Mouse (Mus musculus): Measurements from ENCODE around the gene Gjc2. TPM values are rescaled to one million over a fixed set of nuclear protein-coding genes. Genes with fewer than 3 reads are reported as not detected.

Gjc2 gene
- polyA plus RNA-seq, 1 experiment from 2014 or later, result 0.13 TPM

- ChIA-PET CTCF (interaction anchor here (1.2 kb wide), 1 partner anchor 40 kb away, joined by 3 read pairs; no protein-coding TSS in a partner anchor), POLR2A (no interaction called here)
- in situ Hi-C loops (cut with MboI; ENCODE audit: low pct_unique_long_range_greater_than_20kb), result no loop called here
- peaks cover 9% of the 10 kb centered on the region for H3K27me3 ChIP-seq
- no peak for DNase-seq (ENCODE audit: low read depth, low spot score)
- no peak for TF ChIP-seq CTCF (IDR thresholded peaks at IDR 0.05)
- no peak for ATAC-seq
These were observed 44.2 kb downstream of the Gjc2 start for GRCm38 (mm10) chr11:59138537-59139486.

GRCm38 (mm10) chr11:59136994-59137706, 45.9 kb downstream of the Gjc2 start:
- CTCF ChIA-PET, result no interaction called here
- POLR2A ChIA-PET, result no interaction called here
- ATAC-seq (no peak), DNase-seq (ENCODE audit: low read depth, low spot score) (peak; percentile 17)
- in situ Hi-C loops (cut with MboI; ENCODE audit: low pct_unique_long_range_greater_than_20kb), result no loop called here
- peaks cover 9% of the 10 kb centered on the region for H3K27me3 ChIP-seq
- TF ChIP-seq CTCF (IDR thresholded peaks at IDR 0.05), result no peak

GRCm38 (mm10) chr11:59135904-59136452, 47.0 kb downstream of the Gjc2 start, which contains the start of gene Obscn:
TSS of gene Obscn (minus strand) at chr11:59136402.
- POLR2A ChIA-PET, result no interaction called here
- ATAC-seq, result no peak
- DNase-seq (ENCODE audit: low read depth, low spot score), result no peak
- TF ChIP-seq CTCF (IDR thresholded peaks at IDR 0.05), result no peak
- H3K27me3 ChIP-seq, result peaks cover 15% of the 10 kb centered on the region
- CTCF ChIA-PET, result no interaction called here
- in situ Hi-C loops (cut with MboI; ENCODE audit: low pct_unique_long_range_greater_than_20kb), result no loop called here

- ChIA-PET POLR2A (no interaction called here), CTCF (no interaction called here)
- H3K27me3 ChIP-seq, result peaks cover 15% of the 10 kb centered on the region
- TF ChIP-seq CTCF (IDR thresholded peaks at IDR 0.05), result no peak
- DNase-seq (ENCODE audit: low read depth, low spot score) (no peak), ATAC-seq (no peak)
- in situ Hi-C loops (cut with MboI; ENCODE audit: low pct_unique_long_range_greater_than_20kb), result no loop called here
These were observed 47.8 kb downstream of the Gjc2 start for GRCm38 (mm10) chr11:59135051-59135820.

GRCm38 (mm10) chr11:59134373-59134997, 48.5 kb downstream of the Gjc2 start:
- in situ Hi-C loops (cut with MboI; ENCODE audit: low pct_unique_long_range_greater_than_20kb), result no loop called here
- no peak for DNase-seq (ENCODE audit: low read depth, low spot score)
- ChIA-PET CTCF (no interaction called here), POLR2A (no interaction called here)
- no peak for ATAC-seq
- H3K27me3 ChIP-seq, result peaks cover 15% of the 10 kb centered on the region
- no peak for TF ChIP-seq CTCF (IDR thresholded peaks at IDR 0.05)

- ChIA-PET POLR2A (no interaction called here), CTCF (no interaction called here)
- in situ Hi-C loops (cut with MboI; ENCODE audit: low pct_unique_long_range_greater_than_20kb), result no loop called here
- peaks cover 15% of the 10 kb centered on the region for H3K27me3 ChIP-seq
- no peak for DNase-seq (ENCODE audit: low read depth, low spot score)
- no peak for TF ChIP-seq CTCF (IDR thresholded peaks at IDR 0.05)
- ATAC-seq, result no peak
These were observed 50.9 kb downstream of the Gjc2 start for GRCm38 (mm10) chr11:59132065-59132464.

GRCm38 (mm10) chr11:59131348-59131919, 51.6 kb downstream of the Gjc2 start:
- in situ Hi-C loops (cut with MboI; ENCODE audit: low pct_unique_long_range_greater_than_20kb), result no loop called here
- H3K27me3 ChIP-seq, result peaks cover 15% of the 10 kb centered on the region
- CTCF ChIA-PET, result no interaction called here
- POLR2A ChIA-PET, result no interaction called here
- DNase-seq (ENCODE audit: low read depth, low spot score), result no peak
- ATAC-seq, result no peak
- no peak for TF ChIP-seq CTCF (IDR thresholded peaks at IDR 0.05)

GRCm38 (mm10) chr11:59130782-59131181, 52.2 kb downstream of the Gjc2 start:
- no peak for TF ChIP-seq CTCF (IDR thresholded peaks at IDR 0.05)
- DNase-seq (ENCODE audit: low read depth, low spot score) (no peak), ATAC-seq (no peak)
- in situ Hi-C loops (cut with MboI; ENCODE audit: low pct_unique_long_range_greater_than_20kb), result no loop called here
- H3K27me3 ChIP-seq, result peaks cover 12% of the 10 kb centered on the region
- CTCF ChIA-PET, result no interaction called here
- POLR2A ChIA-PET, result no interaction called here

Other genes with a start within 250 kb of the Gjc2 start
- 252 TPM for gene Rnf187, start 244.3 kb downstream of the Gjc2 start, polyA plus RNA-seq (2021)
- gene Hist3h2ba, start 234.3 kb downstream of the Gjc2 start, polyA plus RNA-seq (2021), result 7.1 TPM
- gene Hist3h2a, start 228.5 kb downstream of the Gjc2 start, polyA plus RNA-seq (2021), result 20.9 TPM
- 0.26 TPM for gene Trim17, start 228.5 kb downstream of the Gjc2 start, polyA plus RNA-seq (2021)
- 29.2 TPM for gene Trim11, start 205.1 kb downstream of the Gjc2 start, polyA plus RNA-seq (2021)
- 0.06 TPM for gene Obscn, start 46.8 kb downstream of the Gjc2 start, polyA plus RNA-seq (2021)
- gene Iba57, start 19.5 kb downstream of the Gjc2 start, polyA plus RNA-seq (2021), result 6.8 TPM
- gene Guk1, start 9.0 kb upstream of the Gjc2 start, polyA plus RNA-seq (2021), result 78.7 TPM
- gene Mrpl55, start 19.3 kb upstream of the Gjc2 start, polyA plus RNA-seq (2021), result 48.6 TPM
- gene 2310033P09Rik, start 25.1 kb upstream of the Gjc2 start, polyA plus RNA-seq (2021), result 24.6 TPM
- gene Arf1, start 45.1 kb upstream of the Gjc2 start, polyA plus RNA-seq (2021), result 522 TPM
- gene Wnt3a, start 107.5 kb upstream of the Gjc2 start, polyA plus RNA-seq (2021), result not detected
- gene Wnt9a, start 123.7 kb upstream of the Gjc2 start, polyA plus RNA-seq (2021), result 7.5 TPM
- not detected for gene Prss38, start 192.4 kb upstream of the Gjc2 start, polyA plus RNA-seq (2021)

All from Patski (cell line).